16 mouse cellular contexts compared by ENCODE assay signal in genomic region chr15:27577915-27578780, GRCm38 (mm10). TPM values are rescaled to one million over a fixed set of nuclear protein-coding genes. Genes with fewer than 3 reads are reported as not detected.
DNase-seq lines count a peak whose midpoint lies in the region; ATAC-seq and TF ChIP-seq lines count a peak whose summit lies in the region.
"Had no signal": no experiment of that assay in that cellular context is flagged by ENCODE, and none has a peak within 500 bp of the region (broad histone marks: within the 10 kb centered on the region; RNA-seq: fewer than 3 reads in every experiment).

No protein-coding gene starts in this region.

- no peak for ATAC-seq in midbrain, postnatal 0 days (ENCODE audit: low FRiP score)

- H3K9me3 ChIP-seq in midbrain, postnatal 0 days (ENCODE audit: low read length) = no peaks in the 10 kb centered on the region
- H3K9me3 ChIP-seq: limb, embryonic 10.5 days had no signal

- DNase-seq in gastrocnemius, adult 2 months = no peak
- DNase-seq in gastrocnemius, postnatal 14 days = no peak
- DNase-seq in CD4-positive, CD25-positive, alpha-beta regulatory T cell, adult 2 months (ENCODE audit: low read depth, low spot score) = peak; percentile 49
- DNase-seq in naive thymus-derived CD4-positive, alpha-beta T cell, adult 2 months (ENCODE audit: low read depth) = peak; percentile 57
- no peak for DNase-seq in midbrain, postnatal 0 days (ENCODE audit: low spot score)
- no peak for DNase-seq in frontal cortex, postnatal 25 days (ENCODE audit: low spot score in 2 of 2)
- DNase-seq in layer of hippocampus, postnatal 25 days (ENCODE audit: extremely low spot score in 1 of 2, low spot score in 1 of 2) = no peak
- DNase-seq: adrenal gland, postnatal 10 days; heart, postnatal 36 days; kidney, adult 18-20 months; layer of hippocampus, adult 9-11 months; spleen, adult 18-20 months; thymus, adult 18-20 months had no signal

- H3K27me3 ChIP-seq in midbrain, postnatal 0 days (ENCODE audit: insufficient read depth, low read length) = no peaks in the 10 kb centered on the region

- H3K4me2 ChIP-seq in midbrain, postnatal 0 days (ENCODE audit: low read depth, low read length, poor library complexity, severe bottlenecking) = no peak overlapping the region

- 77% methylated on average over 16 of the region's 16 CpGs for WGBS in midbrain, postnatal 0 days

- no peak overlapping the region for H3K9ac ChIP-seq in midbrain, postnatal 0 days (replicated peaks; ENCODE audit: low read length, poor library complexity, severe bottlenecking)

- TF ChIP-seq CTCF in gastrocnemius, adult 2 months (IDR thresholded peaks at IDR 0.05) = no peak
- TF ChIP-seq CTCF in cortical plate, adult 2 months (IDR thresholded peaks at IDR 0.05; ENCODE audit: extremely low read depth, insufficient read depth, low read length) = no peak
- no peak for TF ChIP-seq CTCF in midbrain, postnatal 0 days (IDR thresholded peaks at IDR 0.05)

- H3K4me1 ChIP-seq in cortical plate, adult 2 months (ENCODE audit: control insufficient read depth, insufficient read depth, low read length) = peaks cover 7% of the 10 kb centered on the region
- no peaks in the 10 kb centered on the region for H3K4me1 ChIP-seq in midbrain, postnatal 0 days (ENCODE audit: insufficient read depth, low read length)
- H3K4me1 ChIP-seq: limb, embryonic 10.5 days had no signal

- no peak overlapping the region for H3K4me3 ChIP-seq in gastrocnemius, adult 2 months
- H3K4me3 ChIP-seq in cortical plate, adult 2 months (ENCODE audit: insufficient read depth, low read length) = no peak overlapping the region
- no peak overlapping the region for H3K4me3 ChIP-seq in midbrain, postnatal 0 days (ENCODE audit: low read depth, low read length)
- H3K4me3 ChIP-seq: erythroblast, embryonic 14.5 days; limb, embryonic 10.5 days had no signal

- peak overlapping the region; percentile 59 for H3K27ac ChIP-seq in gastrocnemius, adult 2 months
- 0 out of 2 replicates have a peak overlapping the region, but pooled peaks have one; percentile 29 for H3K27ac ChIP-seq in cortical plate, adult 2 months (ENCODE audit: insufficient read depth, low read length)
- H3K27ac ChIP-seq in midbrain, postnatal 0 days (ENCODE audit: low read depth, low read length) = no peak overlapping the region
- H3K27ac ChIP-seq: limb, embryonic 10.5 days had no signal

- intact Hi-C loops in gastrocnemius, adult 2 months (cut with DNase I) = loop anchor here (1.0 kb wide), 1 partner anchor 109 kb away; no protein-coding TSS in a partner anchor
- intact Hi-C loops in gastrocnemius, postnatal 14 days (cut with DNase I; ENCODE audit: low total_unique reads) = no loop called here

- TF ChIP-seq POLR2A in cortical plate, adult 2 months (IDR thresholded peaks at IDR 0.05; ENCODE audit: extremely low read depth, insufficient read depth, low read length) = no peak

- H3K36me3 ChIP-seq in midbrain, postnatal 0 days (ENCODE audit: insufficient read depth, low read length) = peaks cover 2% of the 10 kb centered on the region; the same call in 1 of the 2 replicates

RNA-seq across cellular contexts. Expression of gene Otulin, which starts 52.3 kb away (rescaled TPM):
- 10 to 100 TPM; 16.2 to 20.7 TPM for total RNA-seq in gastrocnemius, adult 2 months (2021)
- 10 to 100 TPM; 14.9 to 17.4 TPM for total RNA-seq in gastrocnemius, postnatal 14 days (2021)
- polyA plus RNA-seq in cortical plate, adult 2 months (2012; rRNA removed) = 23.9 and 24.0 TPM in 2 replicates
- 17.8 and 24.7 TPM in 2 replicates for total RNA-seq in midbrain, postnatal 0 days (2014; rRNA removed)
- 19.6 and 23.9 TPM in 2 replicates for polyA plus RNA-seq in midbrain, postnatal 0 days (2015; fragmentation: Nextera tagmentation; extraction: Ambion mirVana)
- 10 to 100 TPM; 20.2 to 20.9 TPM for total RNA-seq in layer of hippocampus, postnatal 25 days (2021)

Comparison
In these comparisons a context has a peak if more than half of its experiments do, and no peak if none do; other contexts are left out.
1. DNase-seq: peak in CD4-positive, CD25-positive, alpha-beta regulatory T cell, adult 2 months (single experiment) and naive thymus-derived CD4-positive, alpha-beta T cell, adult 2 months (single experiment); none in gastrocnemius, adult 2 months (single experiment), gastrocnemius, postnatal 14 days (single experiment), midbrain, postnatal 0 days (single experiment), frontal cortex, postnatal 25 days (0 of 2) and layer of hippocampus, postnatal 25 days (0 of 2).